Mouse (Mus musculus): ENCODE measurements at regions not wholly inside any gene's neighbourhood (a gene's known extent, or its start where the extent isn't known, plus 50 kb on each side); places are given as distances from the start of the nearest gene placed in this dataset.

- ATAC-seq (ENCODE audit: low FRiP score) (no peak), DNase-seq (ENCODE audit: low spot score) (no peak)
- 88% methylated on average over 3 of the region's 3 CpGs for WGBS
- Histone ChIP-seq H3K27ac (ENCODE audit: low read depth, low read length) (no peak overlapping the region), H3K36me3 (ENCODE audit: control insufficient read depth, insufficient read depth, low read length) (no peaks in the 10 kb centered on the region), H3K9me3 (ENCODE audit: control insufficient read depth, low read length) (no peaks in the 10 kb centered on the region), H3K27me3 (ENCODE audit: control insufficient read depth, insufficient read depth, low read length) (no peaks in the 10 kb centered on the region), H3K9ac (ENCODE audit: low read depth, low read length) (no peak overlapping the region), H3K4me2 (replicated peaks; ENCODE audit: low read depth, low read length) (no peak overlapping the region), H3K4me3 (ENCODE audit: low read depth, low read length) (no peak overlapping the region), H3K4me1 (replicated peaks; ENCODE audit: control insufficient read depth, insufficient read depth, low read length) (no peaks in the 10 kb centered on the region)
Observed at GRCm38 (mm10) chr4:55619891-55620290, 87.6 kb upstream of the Klf4 start.

GRCm38 (mm10) chr4:55615808-55616207 lies 83.5 kb upstream of the Klf4 start:
- no peak overlapping the region for H3K4me2 ChIP-seq (replicated peaks; ENCODE audit: low read depth, low read length)

GRCm38 (mm10) chr4:55613523-55613922 lies 81.3 kb upstream of the Klf4 start:
- Histone ChIP-seq H3K27ac (ENCODE audit: low read depth, low read length) (no peak overlapping the region), H3K4me1 (replicated peaks; ENCODE audit: control insufficient read depth, insufficient read depth, low read length) (no peaks in the 10 kb centered on the region), H3K9me3 (ENCODE audit: control insufficient read depth, low read length) (no peaks in the 10 kb centered on the region), H3K4me3 (ENCODE audit: low read depth, low read length) (no peak overlapping the region), H3K36me3 (ENCODE audit: control insufficient read depth, insufficient read depth, low read length) (no peaks in the 10 kb centered on the region), H3K9ac (ENCODE audit: low read depth, low read length) (no peak overlapping the region), H3K27me3 (ENCODE audit: control insufficient read depth, insufficient read depth, low read length) (no peaks in the 10 kb centered on the region), H3K4me2 (replicated peaks; ENCODE audit: low read depth, low read length) (no peak overlapping the region)
- DNase-seq (ENCODE audit: low spot score) (no peak), ATAC-seq (ENCODE audit: low FRiP score) (no peak)
- WGBS: 86% methylated on average over 3 of the region's 3 CpGs

More at GRCm38 (mm10) chr4:55615808-55616207, 83.5 kb upstream of the Klf4 start:
- Histone ChIP-seq H3K9me3 (ENCODE audit: control insufficient read depth, low read length) (no peaks in the 10 kb centered on the region), H3K4me3 (ENCODE audit: low read depth, low read length) (no peak overlapping the region), H3K27ac (ENCODE audit: low read depth, low read length) (no peak overlapping the region), H3K4me1 (replicated peaks; ENCODE audit: control insufficient read depth, insufficient read depth, low read length) (no peaks in the 10 kb centered on the region), H3K9ac (ENCODE audit: low read depth, low read length) (no peak overlapping the region), H3K36me3 (ENCODE audit: control insufficient read depth, insufficient read depth, low read length) (no peaks in the 10 kb centered on the region), H3K27me3 (ENCODE audit: control insufficient read depth, insufficient read depth, low read length) (no peaks in the 10 kb centered on the region)
- DNase-seq (ENCODE audit: low spot score) (no peak), ATAC-seq (ENCODE audit: low FRiP score) (no peak)
- 84% methylated on average over 6 of the region's 6 CpGs for WGBS

GRCm38 (mm10) chr4:55610998-55611397 lies 78.7 kb upstream of the Klf4 start:
- Histone ChIP-seq H3K4me1 (replicated peaks; ENCODE audit: control insufficient read depth, insufficient read depth, low read length) (no peaks in the 10 kb centered on the region), H3K36me3 (ENCODE audit: control insufficient read depth, insufficient read depth, low read length) (no peaks in the 10 kb centered on the region), H3K9ac (ENCODE audit: low read depth, low read length) (no peak overlapping the region), H3K4me3 (ENCODE audit: low read depth, low read length) (no peak overlapping the region), H3K27ac (ENCODE audit: low read depth, low read length) (no peak overlapping the region), H3K4me2 (replicated peaks; ENCODE audit: low read depth, low read length) (no peak overlapping the region), H3K9me3 (ENCODE audit: control insufficient read depth, low read length) (no peaks in the 10 kb centered on the region), H3K27me3 (ENCODE audit: control insufficient read depth, insufficient read depth, low read length) (no peaks in the 10 kb centered on the region)
- DNase-seq (ENCODE audit: low spot score) (no peak), ATAC-seq (ENCODE audit: low FRiP score) (no peak)
- 93% methylated on average over 4 of the region's 4 CpGs for WGBS

- H3K9ac ChIP-seq (ENCODE audit: low read depth, low read length): no peak overlapping the region
- DNase-seq (ENCODE audit: low spot score) (no peak), ATAC-seq (ENCODE audit: low FRiP score) (no peak)
- H3K4me2 ChIP-seq (replicated peaks; ENCODE audit: low read depth, low read length): no peak overlapping the region
- no peak overlapping the region for H3K4me3 ChIP-seq (ENCODE audit: low read depth, low read length)
- WGBS: 87% methylated on average over 5 of the region's 5 CpGs
- H3K4me1 ChIP-seq (replicated peaks; ENCODE audit: control insufficient read depth, insufficient read depth, low read length): no peaks in the 10 kb centered on the region
- H3K36me3 ChIP-seq (ENCODE audit: control insufficient read depth, insufficient read depth, low read length): no peaks in the 10 kb centered on the region
- no peaks in the 10 kb centered on the region for H3K27me3 ChIP-seq (ENCODE audit: control insufficient read depth, insufficient read depth, low read length)
- H3K27ac ChIP-seq (ENCODE audit: low read depth, low read length): no peak overlapping the region
- H3K9me3 ChIP-seq (ENCODE audit: control insufficient read depth, low read length): no peaks in the 10 kb centered on the region
Observed at GRCm38 (mm10) chr4:55609214-55609613, 76.9 kb upstream of the Klf4 start.

- H3K9ac ChIP-seq (ENCODE audit: low read depth, low read length): no peak overlapping the region
- H3K27me3 ChIP-seq (ENCODE audit: control insufficient read depth, insufficient read depth, low read length): no peaks in the 10 kb centered on the region
- H3K4me1 ChIP-seq (replicated peaks; ENCODE audit: control insufficient read depth, insufficient read depth, low read length): no peaks in the 10 kb centered on the region
- WGBS: 92% methylated on average over 9 of the region's 9 CpGs
- H3K9me3 ChIP-seq (ENCODE audit: control insufficient read depth, low read length): no peaks in the 10 kb centered on the region
- H3K4me2 ChIP-seq (replicated peaks; ENCODE audit: low read depth, low read length): no peak overlapping the region
- H3K4me3 ChIP-seq (ENCODE audit: low read depth, low read length): no peak overlapping the region
- no peaks in the 10 kb centered on the region for H3K36me3 ChIP-seq (ENCODE audit: control insufficient read depth, insufficient read depth, low read length)
- no peak for DNase-seq (ENCODE audit: low spot score)
- ATAC-seq (ENCODE audit: low FRiP score): no peak
- no peak overlapping the region for H3K27ac ChIP-seq (ENCODE audit: low read depth, low read length)
Observed at GRCm38 (mm10) chr4:55605541-55605940, 73.3 kb upstream of the Klf4 start.

GRCm38 (mm10) chr4:55604915-55605314 lies 72.6 kb upstream of the Klf4 start:
- Histone ChIP-seq H3K27ac (ENCODE audit: low read depth, low read length) (no peak overlapping the region), H3K36me3 (ENCODE audit: control insufficient read depth, insufficient read depth, low read length) (no peaks in the 10 kb centered on the region), H3K4me1 (replicated peaks; ENCODE audit: control insufficient read depth, insufficient read depth, low read length) (no peaks in the 10 kb centered on the region), H3K4me2 (replicated peaks; ENCODE audit: low read depth, low read length) (no peak overlapping the region), H3K4me3 (ENCODE audit: low read depth, low read length) (no peak overlapping the region), H3K27me3 (ENCODE audit: control insufficient read depth, insufficient read depth, low read length) (no peaks in the 10 kb centered on the region), H3K9ac (ENCODE audit: low read depth, low read length) (no peak overlapping the region), H3K9me3 (ENCODE audit: control insufficient read depth, low read length) (no peaks in the 10 kb centered on the region)
- DNase-seq (ENCODE audit: low spot score) (no peak), ATAC-seq (ENCODE audit: low FRiP score) (no peak)
- WGBS: 92% methylated on average over 11 of the region's 11 CpGs

- Histone ChIP-seq H3K36me3 (ENCODE audit: control insufficient read depth, insufficient read depth, low read length) (no peaks in the 10 kb centered on the region), H3K27me3 (ENCODE audit: control insufficient read depth, insufficient read depth, low read length) (no peaks in the 10 kb centered on the region), H3K4me3 (ENCODE audit: low read depth, low read length) (no peak overlapping the region), H3K4me1 (replicated peaks; ENCODE audit: control insufficient read depth, insufficient read depth, low read length) (no peaks in the 10 kb centered on the region), H3K4me2 (replicated peaks; ENCODE audit: low read depth, low read length) (no peak overlapping the region), H3K9ac (ENCODE audit: low read depth, low read length) (no peak overlapping the region), H3K27ac (ENCODE audit: low read depth, low read length) (no peak overlapping the region), H3K9me3 (ENCODE audit: control insufficient read depth, low read length) (no peaks in the 10 kb centered on the region)
- DNase-seq (ENCODE audit: low spot score): no peak
- 90% methylated on average over 4 of the region's 4 CpGs for WGBS
- ATAC-seq (ENCODE audit: low FRiP score): no peak
Observed at GRCm38 (mm10) chr4:55603821-55604435, 71.7 kb upstream of the Klf4 start.

GRCm38 (mm10) chr4:55595203-55595602 lies 62.9 kb upstream of the Klf4 start:
- no peak overlapping the region for H3K4me2 ChIP-seq (replicated peaks; ENCODE audit: low read depth, low read length)
- no peak for ATAC-seq (ENCODE audit: low FRiP score)
- no peaks in the 10 kb centered on the region for H3K4me1 ChIP-seq (replicated peaks; ENCODE audit: control insufficient read depth, insufficient read depth, low read length)
- no peak overlapping the region for H3K9ac ChIP-seq (ENCODE audit: low read depth, low read length)
- no peak overlapping the region for H3K27ac ChIP-seq (ENCODE audit: low read depth, low read length)
- no peaks in the 10 kb centered on the region for H3K36me3 ChIP-seq (ENCODE audit: control insufficient read depth, insufficient read depth, low read length)
- no peaks in the 10 kb centered on the region for H3K27me3 ChIP-seq (ENCODE audit: control insufficient read depth, insufficient read depth, low read length)
- no peak overlapping the region for H3K4me3 ChIP-seq (ENCODE audit: low read depth, low read length)
- WGBS: 88% methylated on average over 7 of the region's 7 CpGs
- no peaks in the 10 kb centered on the region for H3K9me3 ChIP-seq (ENCODE audit: control insufficient read depth, low read length)
- no peak for DNase-seq (ENCODE audit: low spot score)
